Mouse (Mus musculus): ENCODE data around the gene Ptgdr.
"Not testable (repeated sequence)": the region's sequence is repeated elsewhere in the genome, so short reads cannot be mapped to it uniquely, and the experiment has no call there.

Ptgdr gene

GRCm38 (mm10) chr14:44858868-44859613 is at the start of gene Ptgdr:
Gene Ptgdr, minus strand, starts transcription at chr14:44859375.
- DNase-seq: peak in 1 of 2 experiments; percentile 4

GRCm38 (mm10) chr14:44907774-44908173 is 48.6 kb upstream of the Ptgdr start:
- no peak for DNase-seq

- DNase-seq: no peak
Observed at GRCm38 (mm10) chr14:44904199-44904598, 45.0 kb upstream of the Ptgdr start.

- DNase-seq: not testable (repeated sequence)
Observed at GRCm38 (mm10) chr14:44901735-44902134, 42.6 kb upstream of the Ptgdr start.

- DNase-seq: no peak
Observed at GRCm38 (mm10) chr14:44891387-44892132, 32.4 kb upstream of the Ptgdr start.

GRCm38 (mm10) chr14:44869686-44870085 is 10.5 kb upstream of the Ptgdr start:
- no peak for DNase-seq

GRCm38 (mm10) chr14:44865661-44866060 is 6.5 kb upstream of the Ptgdr start:
- no peak for DNase-seq

- DNase-seq: no peak
Observed at GRCm38 (mm10) chr14:44863086-44863485, 3.9 kb upstream of the Ptgdr start.

GRCm38 (mm10) chr14:44861161-44861560 is 2.0 kb upstream of the Ptgdr start:
- DNase-seq: no peak

GRCm38 (mm10) chr14:44858372-44858771 is 803 bp downstream of the Ptgdr start:
- no peak for DNase-seq

GRCm38 (mm10) chr14:44850637-44851036 is 8.5 kb downstream of the Ptgdr start:
- DNase-seq: peak in 1 of 2 experiments; percentile 18

GRCm38 (mm10) chr14:44847740-44848139 is 11.4 kb downstream of the Ptgdr start:
- DNase-seq: no peak

- DNase-seq: no peak
Observed at GRCm38 (mm10) chr14:44846558-44847263, 12.5 kb downstream of the Ptgdr start.

- peak; percentile 13 to 26 for DNase-seq
Observed at GRCm38 (mm10) chr14:44843768-44844755, 15.1 kb downstream of the Ptgdr start.

GRCm38 (mm10) chr14:44838685-44839084 is 20.5 kb downstream of the Ptgdr start:
- DNase-seq: no peak

GRCm38 (mm10) chr14:44835132-44835531 is 24.0 kb downstream of the Ptgdr start:
- DNase-seq: no peak

GRCm38 (mm10) chr14:44834134-44834533 is 25.0 kb downstream of the Ptgdr start:
- DNase-seq: not testable (repeated sequence)

- not testable (repeated sequence) for DNase-seq
Observed at GRCm38 (mm10) chr14:44833096-44833495, 26.1 kb downstream of the Ptgdr start.

GRCm38 (mm10) chr14:44827736-44828135 is 31.4 kb downstream of the Ptgdr start:
- DNase-seq: no peak

- no peak for DNase-seq
Observed at GRCm38 (mm10) chr14:44821177-44822057, 37.8 kb downstream of the Ptgdr start.

- DNase-seq: not testable (repeated sequence)
Observed at GRCm38 (mm10) chr14:44813152-44813551, 46.0 kb downstream of the Ptgdr start.
